Mouse (Mus musculus) cerebellum, adult 9-11 months (tissue): ENCODE data around the gene Tomm40l.
A peak's percentile ranks its signal among the peaks of the same experiment; 100 is the strongest.
"Not testable (repeated sequence)": the region's sequence is repeated elsewhere in the genome, so short reads cannot be mapped to it uniquely, and the experiment has no call there.

Experiments
- DNase-seq: peaks from one replicate; pipeline ENCODE4 v3.0.0; 2022

Tomm40l gene

DNA sequence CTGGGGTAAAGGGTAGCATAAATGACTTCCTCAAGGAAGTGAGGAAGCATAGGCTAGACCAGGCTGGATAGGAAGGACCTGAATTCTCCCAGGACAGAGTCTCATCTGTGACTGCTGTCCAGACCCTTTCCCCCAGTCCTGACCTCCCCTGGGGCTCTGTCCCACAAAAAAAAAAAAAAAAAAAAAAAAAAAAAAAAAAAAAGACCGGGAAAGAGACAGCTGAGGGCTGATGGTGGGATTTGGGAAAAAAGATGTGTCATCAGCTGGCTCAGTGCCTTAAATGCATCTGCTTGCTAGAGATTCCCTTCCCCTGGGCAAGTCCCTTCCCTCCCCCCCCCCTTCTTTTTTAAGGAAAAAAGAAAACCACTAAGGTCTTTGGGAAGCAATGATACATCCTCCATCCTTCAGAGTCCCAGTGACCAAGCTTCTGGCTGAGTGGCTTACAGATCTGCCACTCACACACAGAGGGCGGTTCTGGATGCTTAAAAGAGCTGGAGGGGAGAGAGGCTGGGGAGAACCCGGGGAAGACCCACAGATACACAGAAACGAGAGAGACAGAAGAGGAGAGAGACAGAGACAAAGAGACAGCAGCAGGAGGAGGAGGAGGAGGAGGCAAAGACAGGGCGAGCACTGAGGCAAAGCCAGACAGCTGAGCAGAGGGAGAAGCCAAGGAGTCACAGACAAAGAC, 27.7 kb upstream of the Tomm40l start, which contains the start of gene Adamts4:
Gene Adamts4 (plus strand): TSS at position 509 of the 688 bp plus-strand sequence.
- no peak for DNase-seq

DNA sequence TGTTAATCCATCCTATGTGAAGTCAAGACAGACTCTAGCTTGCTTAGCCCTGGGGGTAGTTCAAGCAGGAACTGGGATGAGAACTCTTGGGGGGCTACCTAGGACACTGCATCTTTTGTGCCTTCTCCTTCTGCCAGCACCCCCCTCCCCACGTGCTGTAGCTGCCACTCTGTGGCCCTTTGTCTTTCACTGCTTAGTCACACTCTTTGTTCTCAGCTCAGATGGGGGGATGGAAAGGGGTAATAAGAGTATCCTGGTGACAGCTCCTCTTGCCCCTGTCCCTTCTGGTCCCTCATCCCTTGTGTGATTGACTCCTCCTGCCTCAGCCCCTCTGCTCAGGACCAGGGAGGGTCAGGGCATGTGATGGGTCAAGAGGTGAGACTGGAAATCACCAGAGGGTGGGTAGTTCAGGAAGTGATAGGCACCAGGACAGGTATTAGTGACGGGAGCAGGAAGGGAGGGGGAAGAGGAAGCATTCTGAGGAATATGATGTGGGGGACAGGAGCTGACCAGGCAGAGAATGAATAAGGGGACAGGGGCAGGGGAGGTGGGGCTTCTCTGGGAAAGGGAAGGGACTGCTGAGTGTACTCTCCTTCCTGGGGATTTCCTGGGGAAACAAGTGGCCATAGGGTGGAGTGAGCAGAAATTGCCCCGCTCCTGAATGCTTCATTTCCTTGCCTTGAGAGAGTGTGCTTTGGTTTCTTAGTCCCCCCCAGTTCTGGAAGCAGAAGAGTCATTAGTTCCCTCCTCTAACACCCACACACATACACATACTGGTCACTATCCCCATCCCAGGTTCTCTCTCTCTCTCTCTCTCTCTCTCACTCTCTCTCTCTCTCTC, 26.3 kb upstream of the Tomm40l start:
- peak; percentile 57 for DNase-seq

GRCm38 (mm10) chr1:171247916-171248315, 25.6 kb upstream of the Tomm40l start:
- peak; percentile 52 for DNase-seq

GRCm38 (mm10) chr1:171247453-171247841, 25.1 kb upstream of the Tomm40l start:
- DNase-seq = no peak

GRCm38 (mm10) chr1:171246709-171247452, 24.6 kb upstream of the Tomm40l start:
- peak; percentile 98 for DNase-seq

GRCm38 (mm10) chr1:171245353-171245752, 23.0 kb upstream of the Tomm40l start:
- no peak for DNase-seq

DNA sequence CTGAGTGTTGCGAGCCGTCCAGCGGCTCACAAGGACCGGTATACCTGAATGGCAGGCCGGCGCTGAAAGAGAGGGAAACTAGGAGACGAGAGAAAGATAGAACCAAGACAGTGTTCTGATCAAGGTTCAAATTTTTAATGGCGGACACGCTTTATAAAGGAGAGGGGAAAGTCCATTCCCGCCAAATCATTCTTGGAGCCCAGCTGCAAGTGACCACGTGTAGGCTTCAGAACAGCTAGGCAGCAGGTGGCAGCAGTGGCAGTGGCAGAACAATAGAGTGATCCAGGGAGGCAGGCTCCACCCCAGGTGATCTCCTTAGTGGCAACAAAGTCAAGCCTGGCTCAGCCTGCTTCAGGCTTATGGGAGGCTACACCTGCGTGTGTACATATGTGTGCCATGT, 19.6 kb upstream of the Tomm40l start:
- DNase-seq = not testable (repeated sequence)

- no peak for DNase-seq
These were observed 18.6 kb upstream of the Tomm40l start for GRCm38 (mm10) chr1:171240911-171241310.

DNA sequence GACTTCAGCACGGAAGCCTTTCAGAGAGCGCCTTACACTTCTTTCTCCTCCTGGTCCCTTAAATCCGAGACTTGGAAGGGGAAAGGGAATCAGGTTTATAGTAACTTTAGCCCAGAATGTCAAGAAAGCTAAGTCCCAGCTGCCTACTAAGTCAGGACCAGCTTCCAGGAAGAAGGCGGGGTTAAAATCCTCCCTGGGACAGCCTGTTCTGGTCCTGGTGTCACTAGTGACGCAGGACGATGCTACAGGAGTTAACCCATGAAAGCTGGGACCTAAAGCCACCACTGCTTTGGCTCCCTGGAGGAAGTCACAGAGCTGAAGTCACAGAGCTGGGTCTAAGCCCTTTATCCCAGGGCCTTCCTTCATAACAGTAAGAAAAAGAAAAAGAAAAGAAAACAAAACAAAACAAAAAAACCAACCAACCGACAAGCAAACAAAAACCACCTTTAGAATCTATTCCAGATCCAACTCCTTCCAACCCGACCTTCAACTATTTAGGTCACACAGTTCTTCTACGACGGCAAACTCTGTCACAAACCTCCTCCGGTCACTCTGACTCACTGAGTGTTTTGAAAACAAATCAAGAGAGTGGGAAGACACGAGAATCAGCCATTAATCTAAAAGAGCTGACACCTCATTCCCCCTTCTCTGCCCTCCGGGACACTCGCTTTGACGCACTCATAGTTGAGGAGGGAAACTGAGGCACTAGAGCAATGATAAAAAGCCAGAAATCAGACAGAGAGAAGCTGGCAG, 17.9 kb upstream of the Tomm40l start:
- DNase-seq = no peak

DNA sequence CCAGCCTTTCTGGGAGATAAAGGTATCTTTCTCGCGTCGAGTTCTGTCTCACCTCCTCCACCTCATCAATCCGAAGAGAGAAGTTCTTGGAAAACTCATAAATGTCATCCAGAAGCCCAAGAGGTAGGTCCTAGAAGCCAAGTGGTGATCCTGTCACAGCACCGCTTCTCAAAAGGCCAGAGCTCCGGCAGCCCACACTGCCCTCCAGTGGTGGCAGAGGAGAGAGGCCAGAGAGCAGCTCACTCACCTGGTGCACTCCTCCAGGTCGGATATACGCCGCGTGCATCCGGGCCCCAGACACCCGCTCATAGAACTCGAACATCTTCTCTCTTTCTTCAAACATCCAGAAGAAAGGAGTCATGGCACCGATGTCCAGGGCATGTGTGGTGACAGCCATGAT, 16.1 kb upstream of the Tomm40l start:
- DNase-seq = no peak

DNA sequence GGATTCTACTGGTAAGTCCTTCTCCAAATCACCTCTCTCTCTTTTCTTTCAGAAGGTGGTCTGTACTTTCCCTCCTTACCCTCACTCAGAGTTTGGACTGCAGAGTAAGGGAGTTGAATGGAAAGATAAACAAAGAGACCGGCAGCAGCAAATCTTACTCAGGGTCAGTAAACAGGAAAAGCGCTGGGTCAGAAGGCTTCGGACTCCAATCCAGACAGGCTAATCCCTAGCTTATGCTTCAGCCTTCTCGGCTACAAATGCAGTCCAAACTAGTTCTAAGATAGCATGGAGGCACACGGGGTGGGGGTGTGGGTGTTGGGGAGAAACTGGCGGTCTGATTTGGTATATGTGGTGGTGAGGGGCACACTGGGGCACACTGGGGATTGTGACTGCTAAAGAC, 15.1 kb upstream of the Tomm40l start:
- DNase-seq = no peak

DNA sequence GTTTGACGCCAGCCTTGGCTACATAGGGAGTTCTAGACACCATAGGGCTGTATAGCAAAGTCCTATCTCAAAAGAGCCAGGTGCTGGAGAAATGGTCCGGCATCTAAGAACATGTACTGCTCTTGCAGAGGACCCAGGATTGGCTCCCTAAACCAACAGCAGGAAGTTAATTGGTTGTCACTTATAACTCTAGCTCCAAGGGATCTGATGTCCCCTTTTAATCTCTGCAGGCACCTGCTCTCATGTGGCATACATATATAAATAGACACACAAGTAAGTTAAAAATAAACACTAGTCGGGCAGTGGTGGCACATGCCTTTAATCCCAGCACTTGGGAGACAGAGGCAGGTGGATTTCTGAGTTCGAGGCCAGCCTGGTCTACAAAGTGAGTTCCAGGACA, 13.5 kb upstream of the Tomm40l start:
- no peak for DNase-seq

GRCm38 (mm10) chr1:171234538-171234937, 12.2 kb upstream of the Tomm40l start:
- DNase-seq = no peak

GRCm38 (mm10) chr1:171234126-171234525, 11.8 kb upstream of the Tomm40l start, which contains the start of gene Fcer1g:
TSS of gene Fcer1g (minus strand) at chr1:171234365.
- DNase-seq = no peak

GRCm38 (mm10) chr1:171232800-171233730, 10.8 kb upstream of the Tomm40l start:
- no peak for DNase-seq

DNA sequence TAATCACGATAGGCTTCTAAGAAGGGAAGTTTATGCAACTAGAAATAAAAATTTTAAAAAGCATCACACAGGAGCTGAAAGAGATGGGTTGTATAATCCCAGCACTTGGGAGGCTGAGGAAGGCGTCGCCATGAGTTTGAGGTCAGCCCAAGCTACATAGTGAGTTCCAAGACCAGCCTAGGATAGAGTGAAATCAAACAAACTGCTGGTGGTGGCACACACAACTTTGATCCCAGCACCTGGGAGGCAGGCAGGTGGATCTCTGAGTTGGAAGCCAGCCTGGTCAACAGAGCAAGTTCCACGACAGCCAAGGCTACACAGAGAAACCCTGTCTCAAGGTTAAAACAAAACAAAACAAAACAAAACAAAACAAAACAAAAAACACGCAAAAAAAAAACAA, 10.0 kb upstream of the Tomm40l start:
- no peak for DNase-seq

DNA sequence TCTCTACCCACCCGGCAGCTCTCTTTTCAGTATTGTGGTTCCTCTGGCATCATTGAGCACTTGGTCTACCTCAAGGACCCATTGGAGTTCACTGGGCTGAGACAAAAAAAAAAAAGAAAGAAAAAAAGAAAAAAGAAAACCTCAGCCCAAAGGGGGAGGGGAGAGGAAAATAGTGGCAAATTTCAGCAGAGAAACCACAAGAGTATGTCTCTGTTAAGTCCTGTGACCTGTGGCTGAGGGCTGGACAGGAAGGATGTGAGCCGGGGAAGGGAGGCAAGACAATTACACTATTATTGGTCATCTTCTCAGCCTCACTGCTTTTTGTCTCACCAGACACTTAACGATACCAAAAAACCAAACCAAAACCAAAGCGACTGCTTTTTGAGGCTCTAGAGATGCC, 9.5 kb upstream of the Tomm40l start:
- DNase-seq = no peak

DNA sequence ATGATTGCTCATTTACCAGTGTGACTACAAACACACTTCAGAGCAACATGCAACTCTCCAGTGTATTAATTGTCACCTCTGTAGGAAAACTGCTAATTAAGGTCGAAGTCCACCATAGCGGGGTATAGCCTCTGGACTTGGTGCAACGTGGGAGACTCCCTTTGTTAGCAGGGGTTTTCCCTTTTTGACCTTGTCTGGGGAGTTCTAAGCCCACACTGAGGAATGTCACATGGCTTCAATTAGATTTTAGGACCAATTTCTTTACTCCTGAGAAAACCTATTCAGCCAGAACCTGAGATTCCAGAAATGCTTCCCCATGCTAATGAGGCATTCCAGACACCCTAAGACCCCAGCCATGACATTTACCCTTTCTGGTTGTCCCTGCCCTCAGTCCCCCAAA, 7.9 kb upstream of the Tomm40l start:
- DNase-seq = no peak

DNA sequence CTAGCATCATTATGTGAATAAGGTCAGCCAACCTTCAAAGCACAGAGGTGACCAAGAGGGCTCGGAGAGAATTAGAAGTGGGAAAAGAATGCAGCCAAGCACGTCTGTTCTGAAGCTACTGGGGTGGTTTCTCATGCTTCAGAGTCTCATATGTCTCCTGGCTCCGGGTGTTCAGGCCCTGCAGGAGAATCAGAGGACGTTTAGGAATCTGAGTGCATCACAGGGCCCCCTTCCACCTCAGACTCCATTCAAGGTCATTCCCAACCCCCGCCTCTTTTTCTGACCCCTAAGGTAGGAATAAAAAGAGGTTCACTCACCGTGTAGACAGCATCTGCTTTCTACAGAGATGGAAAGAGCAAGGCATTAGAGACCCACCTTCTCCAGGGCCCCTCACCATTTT, 7.4 kb upstream of the Tomm40l start:
- DNase-seq = no peak

DNA sequence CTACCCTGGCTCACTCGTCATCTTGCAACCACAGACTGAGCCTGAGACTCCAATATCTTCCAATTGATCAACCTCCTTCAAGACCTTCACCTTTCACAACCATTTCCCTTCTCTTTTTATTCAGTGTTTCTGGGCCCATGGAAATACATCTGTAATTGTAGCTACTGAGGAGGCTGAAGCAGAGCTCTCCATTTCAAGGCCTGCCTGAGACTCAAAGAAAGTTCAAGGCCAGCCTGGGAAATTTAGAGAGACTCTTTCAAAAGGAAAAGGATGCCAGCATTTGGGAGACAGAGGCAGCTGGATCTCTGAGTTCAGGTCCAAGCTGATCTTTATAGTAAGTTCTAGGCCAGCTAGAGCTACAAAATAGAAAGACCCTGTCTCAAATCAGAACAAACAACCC, 5.6 kb upstream of the Tomm40l start:
- no peak for DNase-seq

DNA sequence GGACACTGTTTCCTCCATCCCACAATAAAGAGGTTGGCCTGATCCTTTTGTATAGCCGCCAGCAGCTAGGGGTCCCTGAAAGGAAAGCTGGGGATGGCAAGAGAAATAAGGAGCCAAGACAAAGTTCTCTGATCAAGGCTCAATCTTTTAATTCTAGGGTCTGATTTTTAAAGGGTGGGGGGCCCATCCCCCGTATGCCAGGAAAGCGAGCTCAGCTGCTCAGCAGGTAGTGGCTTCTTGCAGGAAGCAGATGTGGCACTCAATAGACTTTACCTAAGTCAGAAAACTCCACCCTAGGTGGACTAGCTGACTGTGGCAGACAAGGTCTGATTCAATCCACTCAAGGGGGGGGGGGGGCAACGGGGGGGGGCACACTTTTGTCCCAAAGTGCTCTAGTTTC, 4.5 kb upstream of the Tomm40l start:
- no peak for DNase-seq

DNA sequence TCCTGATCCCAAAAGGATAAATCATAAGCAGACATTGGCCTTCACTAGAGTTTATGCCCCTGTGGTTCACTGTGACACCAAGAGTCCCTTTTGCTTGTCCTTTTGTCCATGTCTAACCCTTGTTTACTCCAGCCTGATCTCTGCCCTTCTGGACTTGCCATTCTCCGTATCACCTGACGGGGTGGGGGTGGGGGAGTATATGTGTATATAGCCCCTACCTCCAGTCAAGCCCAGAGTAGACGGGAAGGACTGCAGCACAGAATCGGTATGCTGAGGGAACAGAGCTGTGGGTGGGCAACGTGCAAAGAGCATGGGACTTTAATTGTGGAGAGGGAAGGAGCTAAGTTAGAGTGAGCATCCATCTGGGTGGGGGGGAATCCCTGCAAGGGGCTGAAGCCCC, 2.5 kb upstream of the Tomm40l start, which contains the start of gene Apoa2:
Gene Apoa2 (plus strand): TSS at position 198 of the 400 bp plus-strand sequence.
- no peak for DNase-seq
